Mouse (Mus musculus) brain, embryonic 14.5 days (tissue): ENCODE measurements around the gene Tmem109. TPM values are rescaled to one million over a fixed set of nuclear protein-coding genes. Genes with fewer than 3 reads are reported as not detected.

Experiments used
- DNase-seq: peaks from one replicate; pipeline ENCODE4 v3.0.0-alpha.2; 2011; ENCODE audit warnings: low read depth
- CTCF ChIP-seq: fragments of 200-500 bp; IDR thresholded peaks from 2 replicates; pipeline ENCODE4 v1.5.1; 2012; ENCODE audit warnings: inconsistent platforms, mild to moderate bottlenecking, moderate library complexity, borderline replicate concordance; ENCODE audit not compliant: insufficient read depth, insufficient read length; ENCODE audit errors: extremely low read depth
- POLR2A ChIP-seq: fragments of 200-500 bp; IDR thresholded peaks from 2 replicates; pipeline ENCODE4 v1.6.1; 2012; ENCODE audit warnings: mild to moderate bottlenecking, inconsistent platforms, borderline replicate concordance; ENCODE audit not compliant: poor library complexity, insufficient read depth, insufficient read length, severe bottlenecking; ENCODE audit errors: extremely low read depth
- polyA plus RNA-seq: library from polyadenylated mRNA; depleted of rRNA; stranded (reverse); fragments of >200 nt; gene quantifications from 2 replicates; pipeline ENCODE4 v1.2.3, GENCODE M21; 2012

Tmem109 gene
- polyA plus RNA-seq, 1 experiment = 41.9 TPM

- TF ChIP-seq POLR2A (no peak), CTCF (peak; percentile 75)
- peak; percentile 48 for DNase-seq
Observed at GRCm38 (mm10) chr19:10907891-10908290, 26.1 kb upstream of the Tmem109 start.

- DNase-seq = no peak
- TF ChIP-seq CTCF (no peak), POLR2A (no peak)
Observed at GRCm38 (mm10) chr19:10905728-10906000, 23.9 kb upstream of the Tmem109 start.

GRCm38 (mm10) chr19:10904927-10905727 is 23.3 kb upstream of the Tmem109 start:
- TF ChIP-seq POLR2A (no peak), CTCF (no peak)
- DNase-seq = peak; percentile 24

- no peak for DNase-seq
- TF ChIP-seq CTCF = no peak
- no peak for TF ChIP-seq POLR2A
Observed at GRCm38 (mm10) chr19:10904512-10904911, 22.7 kb upstream of the Tmem109 start.

- TF ChIP-seq POLR2A (no peak), CTCF (no peak)
- no peak for DNase-seq
Observed at GRCm38 (mm10) chr19:10901046-10901445, 19.2 kb upstream of the Tmem109 start.

- TF ChIP-seq POLR2A (no peak), CTCF (no peak)
- no peak for DNase-seq
Observed at GRCm38 (mm10) chr19:10900315-10900714, 18.5 kb upstream of the Tmem109 start.

- TF ChIP-seq CTCF (no peak), POLR2A (no peak)
- no peak for DNase-seq
Observed at GRCm38 (mm10) chr19:10897491-10897890, 15.7 kb upstream of the Tmem109 start.

- DNase-seq = no peak
- TF ChIP-seq POLR2A = no peak
- TF ChIP-seq CTCF = no peak
Observed at GRCm38 (mm10) chr19:10896849-10897248, 15.0 kb upstream of the Tmem109 start.

GRCm38 (mm10) chr19:10895708-10896107 is 13.9 kb upstream of the Tmem109 start:
- DNase-seq = no peak
- no peak for TF ChIP-seq POLR2A
- TF ChIP-seq CTCF = no peak

GRCm38 (mm10) chr19:10895016-10895528 is 13.3 kb upstream of the Tmem109 start, which contains the start of gene Prpf19:
Prpf19 (plus strand) TSS chr19:10895231.
- DNase-seq = peak; percentile 100
- peak; percentile 82; the same call in 1 of the 2 replicates for TF ChIP-seq POLR2A
- no peak for TF ChIP-seq CTCF

- TF ChIP-seq POLR2A = no peak
- no peak for TF ChIP-seq CTCF
- no peak for DNase-seq
Observed at GRCm38 (mm10) chr19:10892201-10892600, 10.4 kb upstream of the Tmem109 start.

GRCm38 (mm10) chr19:10880975-10881425 is 801 bp downstream of the Tmem109 start:
- no peak for TF ChIP-seq CTCF
- no peak for TF ChIP-seq POLR2A
- no peak for DNase-seq
